Mouse (Mus musculus) liver, adult 2 months (tissue): ENCODE data around the gene Pigk. TPM values are rescaled to one million over a fixed set of nuclear protein-coding genes. Genes with fewer than 3 reads are reported as not detected.

Experiments used
- DNase-seq: peaks from one replicate; pipeline ENCODE4 v3.0.0-alpha.2; 2011; ENCODE audit warnings: low read depth, low spot score; ENCODE audit errors: extremely low read depth
- H3K27ac ChIP-seq: fragments of 200-500 bp; replicated peaks from 2 replicates; pipeline ENCODE4 v1.5.1; 2012; ENCODE audit warnings: low read depth, mild to moderate bottlenecking, control low read depth, inconsistent platforms, low read length; ENCODE audit not compliant: insufficient read depth
- H3K27me3 ChIP-seq: fragments of 200-500 bp; 2 replicates; pipeline ENCODE4 v1.6.1; 2012; ENCODE audit warnings: mild to moderate bottlenecking, moderate library complexity, low read length, inconsistent platforms; ENCODE audit not compliant: control insufficient read depth, insufficient read depth
- H3K36me3 ChIP-seq: fragments of 200-500 bp; 2 replicates; pipeline ENCODE4 v1.6.1; 2012; ENCODE audit warnings: low read length, inconsistent platforms; ENCODE audit not compliant: control insufficient read depth, insufficient read depth
- H3K4me1 ChIP-seq: fragments of 200-500 bp; 2 replicates; pipeline ENCODE4 v1.6.1; 2011; ENCODE audit warnings: low read length; ENCODE audit not compliant: control insufficient read depth, insufficient read depth
- H3K4me3 ChIP-seq: fragments of 200-500 bp; 2 replicates; pipeline ENCODE4 v1.5.1; 2011; ENCODE audit warnings: low read depth, mild to moderate bottlenecking, control low read depth, low read length, moderate library complexity; ENCODE audit not compliant: insufficient read depth
- H3K79me2 ChIP-seq: fragments of 200-500 bp; 2 replicates; pipeline ENCODE4 v1.6.1; 2012; ENCODE audit warnings: inconsistent platforms, mild to moderate bottlenecking, low read length, moderate library complexity; ENCODE audit not compliant: control insufficient read depth, insufficient read depth
- H3K9ac ChIP-seq: fragments of 200-500 bp; 2 replicates; pipeline ENCODE4 v1.6.1; 2012; ENCODE audit warnings: low read depth, mild to moderate bottlenecking, control low read depth, inconsistent platforms, low read length
- CTCF ChIP-seq: fragments of 200-500 bp; IDR thresholded peaks from 2 replicates; pipeline ENCODE4 v1.5.1; 2011; ENCODE audit warnings: low read depth, low read length, control low read depth
- POLR2A ChIP-seq: fragments of 200-500 bp; IDR thresholded peaks from 2 replicates; pipeline ENCODE4 v1.6.1; 2011; ENCODE audit warnings: low read length, control low read depth; ENCODE audit not compliant: insufficient read depth; ENCODE audit errors: extremely low read depth
- WGBS: fragments of 180-500 bp; shearing (Covaris S2); methylation state at CpG from one replicate; pipeline ENCODE4 v1.1.7; 2018; 5-methylcytosine and 5-hydroxymethylcytosine counted together
- polyA plus RNA-seq: library from polyadenylated mRNA; depleted of rRNA; stranded (reverse); fragments of >200 nt; gene quantifications from 2 replicates; pipeline ENCODE4 v1.2.3, GENCODE M21; 2012
- total RNA-seq: library from RNA; depleted of rRNA; stranded (reverse); fragments of >200 nt; gene quantifications from 2 replicates; pipeline ENCODE4 v1.2.3, GENCODE M21; 2014

The Pigk gene
- total and polyA plus RNA-seq, 2 experiments: 14.1 to 27.1 TPM

DNA sequence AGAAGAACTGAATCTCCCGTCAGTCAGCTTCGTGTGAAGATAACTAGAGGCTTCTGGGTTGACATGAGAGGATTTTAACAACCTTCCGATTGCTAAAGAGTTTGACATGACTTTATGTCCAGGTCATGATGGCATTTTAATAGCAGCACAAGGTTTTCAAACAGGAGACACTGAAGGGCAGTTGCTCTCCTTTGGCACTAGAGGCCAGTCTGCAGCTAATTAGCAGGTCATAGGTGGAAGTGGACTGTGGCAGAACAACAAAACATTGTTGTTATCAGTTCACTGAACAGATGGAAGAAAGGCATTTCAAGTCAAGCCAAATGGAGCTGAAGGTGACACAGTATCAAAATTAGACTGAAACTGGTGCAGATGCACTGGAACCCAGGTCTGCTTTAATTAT is 4.0 kb upstream of the Pigk start:
- Histone ChIP-seq H3K27me3 (no peaks in the 10 kb centered on the region), H3K79me2 (0 out of 2 replicates have a peak, but pooled peaks cover under 1% of the 10 kb centered on the region), H3K4me1 (no peaks in the 10 kb centered on the region; the same call in 1 of the 2 replicates), H3K36me3 (no peaks in the 10 kb centered on the region), H3K4me3 (no peak overlapping the region), H3K9ac (no peak overlapping the region), H3K27ac (no peak overlapping the region)
- no peak for DNase-seq
- TF ChIP-seq CTCF (no peak), POLR2A (no peak)
- WGBS: 79% methylated on average over 3 of the region's 3 CpGs

DNA sequence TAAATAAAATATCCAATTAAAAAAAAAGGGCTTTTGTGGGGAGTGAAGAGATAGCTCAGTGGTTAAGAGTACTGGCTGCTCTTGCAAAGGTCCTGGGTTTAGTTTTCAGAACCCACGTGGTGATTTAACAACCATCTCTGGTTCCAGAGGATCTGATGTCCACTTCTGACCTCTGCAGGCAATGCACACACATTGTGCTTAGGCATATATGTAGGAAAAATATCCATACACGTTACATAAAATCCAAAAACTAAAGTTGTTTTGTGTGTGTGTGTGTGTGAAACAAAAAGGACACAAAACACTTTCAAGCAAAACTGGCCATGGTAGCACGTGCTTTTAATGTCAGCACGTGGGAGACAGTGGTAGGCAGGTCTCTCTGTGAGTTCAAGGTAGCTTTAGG is 943 bp upstream of the Pigk start:
- no peaks in the 10 kb centered on the region; the same call in 1 of the 2 replicates for H3K4me1 ChIP-seq
- H3K79me2 ChIP-seq: peaks cover 5% of the 10 kb centered on the region; the same call in 1 of the 2 replicates
- H3K9ac ChIP-seq: no peak overlapping the region
- TF ChIP-seq CTCF (no peak), POLR2A (no peak)
- no peak for DNase-seq
- H3K27me3 ChIP-seq: no peaks in the 10 kb centered on the region
- no peak overlapping the region for H3K27ac ChIP-seq
- H3K4me3 ChIP-seq: no peak overlapping the region
- no peaks in the 10 kb centered on the region for H3K36me3 ChIP-seq
- WGBS: 79% methylated on average over 4 of the region's 4 CpGs

DNA sequence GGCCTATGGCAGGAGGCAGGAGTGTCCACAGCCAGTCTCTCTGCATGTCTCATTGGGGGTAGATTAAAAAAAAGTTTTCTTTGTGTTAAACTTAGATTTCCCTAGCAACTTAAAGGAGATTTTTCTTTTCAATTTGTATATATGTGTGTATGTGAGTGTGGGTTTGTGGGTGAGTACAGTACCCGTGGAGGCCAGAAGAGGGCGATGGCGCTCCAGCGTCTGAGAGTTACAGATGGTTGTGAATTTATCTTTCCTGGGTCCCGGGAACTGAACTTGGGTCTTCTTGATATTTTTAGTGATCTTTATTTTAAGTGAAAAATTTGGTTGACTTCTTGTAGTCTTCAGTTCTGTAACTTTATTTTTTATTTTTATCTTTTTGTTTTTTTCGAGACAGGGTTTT is 7.4 kb downstream of the Pigk start:
- TF ChIP-seq POLR2A (no peak), CTCF (peak; percentile 58)
- Histone ChIP-seq H3K27ac (no peak overlapping the region), H3K36me3 (peaks cover 4% of the 10 kb centered on the region; the same call in 1 of the 2 replicates), H3K27me3 (no peaks in the 10 kb centered on the region), H3K4me1 (no peaks in the 10 kb centered on the region), H3K4me3 (no peak overlapping the region), H3K79me2 (peaks cover 4% of the 10 kb centered on the region; the same call in 1 of the 2 replicates), H3K9ac (no peak overlapping the region)
- DNase-seq: no peak
- WGBS: 91% methylated on average over 6 of the region's 6 CpGs

DNA sequence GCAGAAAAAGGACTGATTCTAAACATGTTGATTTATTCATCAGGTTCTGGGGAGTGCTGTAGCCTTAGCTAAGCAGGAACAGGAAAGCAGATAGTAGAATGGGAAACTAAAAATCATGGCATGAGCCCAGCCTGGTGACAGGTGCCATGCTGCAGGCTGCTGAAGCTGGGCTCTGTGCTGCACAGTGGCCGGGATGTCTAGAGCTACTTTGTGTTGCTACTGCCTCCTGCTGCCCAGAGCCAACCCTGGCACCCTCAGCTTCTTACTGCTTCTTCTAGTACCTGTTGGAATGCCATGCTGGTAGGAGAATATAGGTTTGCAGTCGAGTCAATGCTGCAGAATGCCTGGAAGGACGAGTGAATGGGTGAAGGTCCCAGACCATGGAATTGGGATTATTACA is 8.9 kb downstream of the Pigk start:
- Histone ChIP-seq H3K27me3 (no peaks in the 10 kb centered on the region), H3K9ac (no peak overlapping the region), H3K36me3 (peaks cover 4% of the 10 kb centered on the region; the same call in 1 of the 2 replicates), H3K4me1 (no peaks in the 10 kb centered on the region), H3K79me2 (peaks cover 7% of the 10 kb centered on the region; the same call in 1 of the 2 replicates), H3K4me3 (no peak overlapping the region), H3K27ac (no peak overlapping the region)
- DNase-seq: no peak
- WGBS: 64% methylated on average over 3 of the region's 3 CpGs
- TF ChIP-seq POLR2A (no peak), CTCF (peak; percentile 38)

DNA sequence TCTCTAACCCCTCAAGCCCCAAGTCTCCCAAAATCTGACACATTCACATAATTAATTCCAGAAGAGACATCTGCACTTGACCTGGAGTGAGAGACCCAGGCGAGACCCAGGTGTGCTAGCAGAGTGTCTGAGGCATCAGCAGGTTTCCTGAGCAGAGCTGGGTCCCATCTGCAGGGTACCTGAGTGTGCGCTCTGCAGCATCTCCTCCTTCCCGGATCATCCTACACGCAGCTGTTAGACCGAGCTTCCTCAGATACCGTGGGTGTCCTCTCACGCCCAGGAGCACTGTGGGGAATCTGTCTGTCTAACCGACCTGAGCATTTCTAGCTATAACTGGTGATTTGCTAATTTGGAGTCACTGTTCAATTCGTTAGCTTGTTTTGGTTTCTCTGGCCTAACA is 10.5 kb downstream of the Pigk start:
- Histone ChIP-seq H3K27ac (no peak overlapping the region), H3K27me3 (no peaks in the 10 kb centered on the region), H3K4me1 (no peaks in the 10 kb centered on the region), H3K36me3 (peaks cover 4% of the 10 kb centered on the region; the same call in 1 of the 2 replicates), H3K4me3 (no peak overlapping the region), H3K79me2 (peaks cover 7% of the 10 kb centered on the region; the same call in 1 of the 2 replicates), H3K9ac (no peak overlapping the region)
- DNase-seq: no peak
- 91% methylated on average over 9 of the region's 9 CpGs for WGBS
- TF ChIP-seq CTCF (no peak), POLR2A (no peak)

DNA sequence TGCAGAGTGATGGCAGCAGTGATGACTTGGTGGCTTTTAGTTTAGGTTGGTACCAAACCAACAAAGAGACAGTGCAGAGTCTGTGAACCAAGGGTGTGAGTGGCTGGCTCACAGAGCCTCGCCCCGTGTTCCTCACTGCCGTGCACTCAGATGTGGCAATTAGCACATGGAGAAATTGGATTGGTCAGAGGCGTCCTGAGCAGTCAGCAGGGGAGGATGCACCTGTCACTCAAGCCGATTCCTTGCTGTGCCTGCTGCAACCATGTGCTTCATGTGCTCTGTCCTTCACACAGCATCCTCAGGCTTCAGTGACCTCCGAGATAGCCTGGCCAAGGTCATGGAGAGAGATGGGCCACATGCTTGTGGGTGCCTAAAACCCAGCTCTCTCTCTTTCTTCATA is 14.3 kb downstream of the Pigk start:
- H3K9ac ChIP-seq: no peak overlapping the region
- H3K27ac ChIP-seq: no peak overlapping the region
- 91% methylated on average over 6 of the region's 6 CpGs for WGBS
- TF ChIP-seq POLR2A (no peak), CTCF (no peak)
- H3K27me3 ChIP-seq: no peaks in the 10 kb centered on the region
- DNase-seq: no peak
- no peaks in the 10 kb centered on the region for H3K36me3 ChIP-seq
- no peak overlapping the region for H3K4me3 ChIP-seq
- peaks cover 7% of the 10 kb centered on the region; the same call in 1 of the 2 replicates for H3K79me2 ChIP-seq
- H3K4me1 ChIP-seq: no peaks in the 10 kb centered on the region
